Mouse (Mus musculus) ES-E14 (cell line): ENCODE measurements around the gene Noxa1. TPM values are rescaled to one million over a fixed set of nuclear protein-coding genes. Genes with fewer than 3 reads are reported as not detected.
A peak's percentile ranks its signal among the peaks of the same experiment; 100 is the strongest.

Experiments used
- DNase-seq: peaks from one replicate; pipeline ENCODE4 v3.0.0-alpha.2; 2013; ENCODE audit warnings: low read depth, low spot score
- H3K27ac ChIP-seq: 2 replicates; pipeline ENCODE4 v1.5.1; 2012; ENCODE audit warnings: low read depth, mild to moderate bottlenecking, low read length, moderate library complexity, mixed read lengths; ENCODE audit not compliant: poor library complexity, insufficient read depth, severe bottlenecking
- H3K36me3 ChIP-seq: 2 replicates; pipeline ENCODE4 v1.6.1; 2012; ENCODE audit warnings: mild to moderate bottlenecking, low read length, moderate library complexity, mixed read lengths; ENCODE audit not compliant: control insufficient read depth, poor library complexity, insufficient read depth, severe bottlenecking
- H3K4me1 ChIP-seq, 2 experiments: fragments of 150-350 bp in 1 of 2; sonication (generic) in 1 of 2; 2 replicates each; pipeline ENCODE4 v1.6.1; 2012; ENCODE audit warnings: low read length in 2 of 2, mild to moderate bottlenecking in 1 of 2, mixed read lengths in 1 of 2; ENCODE audit not compliant: control insufficient read depth in 2 of 2, insufficient read depth in 2 of 2, poor library complexity in 1 of 2
- H3K4me3 ChIP-seq, 2 experiments: fragments of 150-350 bp in 1 of 2; sonication (generic) in 1 of 2; 2 replicates each; pipeline ENCODE4 v1.5.1; 2012; ENCODE audit warnings: low read length in 2 of 2, low read depth in 1 of 2, mild to moderate bottlenecking in 1 of 2, mixed read lengths in 1 of 2; ENCODE audit not compliant: insufficient read depth in 1 of 2, poor library complexity in 1 of 2, severe bottlenecking in 1 of 2
- H3K9ac ChIP-seq: 2 replicates; pipeline ENCODE4 v1.6.1; 2012; ENCODE audit warnings: low read depth, mild to moderate bottlenecking, low read length, mixed read lengths; ENCODE audit not compliant: poor library complexity, insufficient read depth, severe bottlenecking
- H3K9me3 ChIP-seq: fragments of 150-350 bp; sonication (generic); 2 replicates; pipeline ENCODE4 v1.6.1; 2012; ENCODE audit warnings: low read depth, mild to moderate bottlenecking, low read length; ENCODE audit not compliant: control insufficient read depth, insufficient read depth
- CHD2 ChIP-seq: IDR thresholded peaks from 2 replicates; pipeline ENCODE4 v1.6.1; 2014; ENCODE audit warnings: mild to moderate bottlenecking, low read depth, low read length, inconsistent platforms
- HCFC1 ChIP-seq: IDR thresholded peaks from 2 replicates; pipeline ENCODE4 v1.6.1; 2012; ENCODE audit warnings: low read length, inconsistent platforms, borderline replicate concordance; ENCODE audit not compliant: insufficient read depth
- MAFK ChIP-seq: IDR thresholded peaks from 2 replicates; pipeline ENCODE4 v1.6.1; 2014; ENCODE audit warnings: mild to moderate bottlenecking, low read depth, low read length, inconsistent platforms; ENCODE audit not compliant: insufficient read depth
- ZC3H11A ChIP-seq: IDR thresholded peaks from 2 replicates; pipeline ENCODE4 v1.6.1; 2012; ENCODE audit warnings: low read depth, mild to moderate bottlenecking, inconsistent platforms, low read length, borderline replicate concordance
- ZNF384 ChIP-seq: IDR thresholded peaks from 2 replicates; pipeline ENCODE4 v1.6.1; 2012; ENCODE audit warnings: low read depth, low read length, inconsistent platforms
- in situ Hi-C, 2 experiments: fragments of 600-800 bp; cut with MboI; formaldehyde crosslinking; loops; one replicate each; pipeline ENCODE4 v1.15.1; 2025; ENCODE audit warnings: low sequenced_read_pairs in 2 of 2, inconsistent platforms in 1 of 2; ENCODE audit not compliant: unreplicated experiment in 2 of 2
- total RNA-seq: library from RNA; depleted of rRNA; stranded (reverse); fragments of 300-350 nt; gene quantifications from 2 replicates; pipeline ENCODE4 v1.2.3, GENCODE M21; 2012; rRNA removed

The Noxa1 gene
- total RNA-seq = 0.22 TPM in 1 of 2 replicates, not detected in the other

DNA sequence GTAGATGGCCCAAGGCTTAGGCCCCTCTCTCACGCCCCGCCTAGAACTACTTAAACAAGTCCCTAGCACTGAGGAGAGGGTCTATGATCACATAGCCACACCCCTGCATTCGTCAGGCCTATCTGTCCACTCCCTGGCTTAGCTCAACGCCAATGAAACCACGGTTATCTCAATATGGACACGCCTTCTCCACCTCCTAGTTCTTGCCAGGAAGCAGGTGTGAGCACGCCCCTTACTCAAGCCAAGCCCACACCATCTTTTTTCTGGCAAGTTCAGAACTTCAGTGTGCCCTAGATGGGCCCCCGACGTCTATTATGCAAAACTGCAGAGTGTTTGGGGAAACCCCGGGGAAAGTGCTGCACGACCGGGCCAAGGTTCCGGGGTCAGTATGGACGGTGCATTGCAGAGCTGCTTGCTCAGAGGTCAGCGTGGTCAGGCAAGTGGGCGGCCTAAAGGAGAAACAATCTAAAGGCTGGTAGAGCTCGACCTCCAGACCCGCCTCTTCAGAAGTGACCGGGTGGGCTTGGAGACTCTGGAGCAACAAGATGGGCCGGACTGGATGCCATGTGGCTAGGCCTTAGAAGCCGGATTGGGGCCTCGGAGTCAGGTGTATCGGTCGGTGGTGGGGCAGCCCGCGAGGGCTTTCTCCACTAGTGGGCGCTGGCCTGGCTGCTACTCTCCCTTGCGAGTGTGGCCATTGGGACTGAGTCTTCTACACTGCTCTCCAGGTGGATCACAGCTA, at the start of gene Noxa1:
Noxa1 (minus strand) TSS at position 41 of the 742 bp plus-strand sequence.
- TF ChIP-seq HCFC1 (no peak), CHD2 (no peak), ZC3H11A (no peak), ZNF384 (no peak), MAFK (no peak)
- in situ Hi-C loops = no loop called here
- Histone ChIP-seq H3K4me3 (peak within 1 kb of the TSS in 1 of 2 experiments; percentile 23; a peak in 1 of 4 replicates), H3K4me1 (peaks cover 0 to 5% of the 10 kb centered on the region in 2 experiments; a peak in 1 of 4 replicates), H3K9me3 (no peaks in the 10 kb centered on the region), H3K36me3 (no peaks in the 10 kb centered on the region), H3K27ac (no peak within 1 kb of the TSS), H3K9ac (no peak within 1 kb of the TSS)
- no peak for DNase-seq

GRCm38 (mm10) chr2:25141921-25142320, 47.0 kb upstream of the Noxa1 start:
- no peak overlapping the region for H3K27ac ChIP-seq
- in situ Hi-C loops = no loop called here
- H3K36me3 ChIP-seq = no peaks in the 10 kb centered on the region
- H3K9ac ChIP-seq = no peak overlapping the region
- H3K4me1 ChIP-seq = peaks cover 0 to 2% of the 10 kb centered on the region in 2 experiments; a peak in 1 of 4 replicates
- H3K4me3 ChIP-seq = no peak overlapping the region
- H3K9me3 ChIP-seq = no peaks in the 10 kb centered on the region
- TF ChIP-seq ZNF384 (no peak), HCFC1 (no peak), MAFK (no peak), CHD2 (no peak), ZC3H11A (no peak)
- no peak for DNase-seq

DNA sequence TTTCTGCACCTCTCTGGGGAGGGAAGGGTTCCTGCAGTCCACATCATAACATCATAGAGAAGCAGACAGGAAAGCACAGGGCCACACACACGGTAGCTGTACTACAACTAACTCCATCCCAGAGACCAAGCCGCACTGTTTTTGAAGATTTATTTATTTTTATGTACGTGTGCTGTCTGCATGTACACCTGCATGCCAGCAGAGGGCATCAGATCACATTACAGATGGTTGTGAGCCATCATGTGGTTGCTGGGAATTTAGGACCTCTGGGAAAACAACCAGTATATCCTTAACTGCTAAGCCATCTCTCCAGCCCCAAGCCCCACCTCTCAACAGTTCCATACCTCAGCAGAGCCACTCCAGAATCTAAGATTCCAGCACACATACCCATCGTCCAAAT, 46.2 kb upstream of the Noxa1 start:
- TF ChIP-seq MAFK (no peak), ZNF384 (no peak), HCFC1 (no peak), CHD2 (no peak), ZC3H11A (no peak)
- Histone ChIP-seq H3K9ac (no peak overlapping the region), H3K4me1 (peaks cover 0 to 2% of the 10 kb centered on the region in 2 experiments; a peak in 1 of 4 replicates), H3K9me3 (no peaks in the 10 kb centered on the region), H3K4me3 (no peak overlapping the region), H3K27ac (no peak overlapping the region), H3K36me3 (no peaks in the 10 kb centered on the region)
- in situ Hi-C loops = no loop called here
- no peak for DNase-seq

DNA sequence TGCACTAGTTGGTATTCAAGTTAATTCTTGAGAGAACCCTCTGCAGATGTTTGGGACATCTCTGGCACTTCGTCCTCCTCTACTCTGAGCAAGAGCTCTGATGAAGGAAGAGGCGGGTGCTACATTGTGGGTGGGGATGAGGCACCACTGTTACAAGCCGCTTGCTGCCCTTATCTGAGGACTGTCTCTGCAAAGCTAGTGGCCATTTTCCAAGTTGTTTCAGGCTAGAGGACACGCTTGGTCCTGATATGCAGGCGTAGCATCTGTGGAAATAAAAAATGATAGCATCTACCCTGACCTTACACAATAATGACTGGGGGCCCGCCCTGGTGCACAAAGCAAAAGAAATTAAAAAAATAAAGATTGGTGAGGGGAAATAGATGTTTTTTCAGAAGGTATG, 42.9 kb upstream of the Noxa1 start:
- Histone ChIP-seq H3K9me3 (no peaks in the 10 kb centered on the region), H3K9ac (no peak overlapping the region), H3K4me3 (no peak overlapping the region), H3K4me1 (peaks cover 0 to 2% of the 10 kb centered on the region in 2 experiments; a peak in 1 of 4 replicates), H3K27ac (no peak overlapping the region), H3K36me3 (no peaks in the 10 kb centered on the region)
- in situ Hi-C loops = no loop called here
- no peak for TF ChIP-seq ZNF384
- no peak for TF ChIP-seq MAFK
- no peak for TF ChIP-seq ZC3H11A
- no peak for TF ChIP-seq HCFC1
- TF ChIP-seq CHD2 = no peak
- no peak for DNase-seq

- H3K4me1 ChIP-seq = no peaks in the 10 kb centered on the region
- no peak for DNase-seq
- no peak overlapping the region for H3K4me3 ChIP-seq
- no peak overlapping the region for H3K27ac ChIP-seq
- H3K9ac ChIP-seq = no peak overlapping the region
- H3K36me3 ChIP-seq = no peaks in the 10 kb centered on the region
- in situ Hi-C loops = no loop called here
- TF ChIP-seq ZNF384 = no peak
- H3K9me3 ChIP-seq = no peaks in the 10 kb centered on the region
Observed at GRCm38 (mm10) chr2:25131601-25132000, 36.7 kb upstream of the Noxa1 start.
